Mouse (Mus musculus): ENCODE measurements around the gene Myadm. TPM values are rescaled to one million over a fixed set of nuclear protein-coding genes. Genes with fewer than 3 reads are reported as not detected.

Myadm gene
- total and polyA plus RNA-seq, 3 experiments: 0.62 to 7.4 TPM; not detected in 1

GRCm38 (mm10) chr7:3317704-3318103, 28.8 kb downstream of the Myadm start (continued):
- TF ChIP-seq CHD1 (IDR thresholded peaks at IDR 0.05; ENCODE audit: low read depth, low read length): no peak

GRCm38 (mm10) chr7:3320856-3321255, 32.0 kb downstream of the Myadm start:
- no peak for DNase-seq (ENCODE audit: low read depth, low spot score)
- Histone ChIP-seq H3K9me3 (replicated peaks; ENCODE audit: insufficient read depth, low read length) (no peaks in the 10 kb centered on the region), H3K4me1 (ENCODE audit: control insufficient read depth in 1 of 2, insufficient read depth in 2 of 2, low read length in 2 of 2) (no peaks in the 10 kb centered on the region), H3K9ac (ENCODE audit: control insufficient read depth, low read depth, low read length, poor library complexity, severe bottlenecking) (no peak overlapping the region), H3K4me3 (ENCODE audit: control insufficient read depth in 1 of 2, insufficient read depth in 1 of 2, low read depth in 2 of 2, low read length in 2 of 2) (no peak overlapping the region), H3K27me3 (ENCODE audit: control insufficient read depth in 1 of 2, insufficient read depth in 2 of 2, low read length in 2 of 2) (no peaks in the 10 kb centered on the region; a peak in 1 of 4 replicates), H3K36me3 (ENCODE audit: control insufficient read depth in 1 of 2, insufficient read depth in 2 of 2, low read length in 2 of 2) (no peaks in the 10 kb centered on the region), H3K27ac (ENCODE audit: control insufficient read depth, low read depth, low read length) (no peak overlapping the region), H3K79me2 (ENCODE audit: control insufficient read depth, insufficient read depth, low read length, poor library complexity) (no peaks in the 10 kb centered on the region)
- TF ChIP-seq HCFC1 (IDR thresholded peaks at IDR 0.05; ENCODE audit: low read depth, low read length): no peak
- TF ChIP-seq TCF12 (IDR thresholded peaks at IDR 0.05; ENCODE audit: low read depth, low read length): no peak
- no peak for TF ChIP-seq MAZ (IDR thresholded peaks at IDR 0.05; ENCODE audit: low read depth, low read length)
- TF ChIP-seq ZNF384 (IDR thresholded peaks at IDR 0.05; ENCODE audit: low read depth, low read length): no peak
- no peak for TF ChIP-seq ZMIZ1 (IDR thresholded peaks at IDR 0.05; ENCODE audit: low read depth, low read length)
- TF ChIP-seq ZKSCAN1 (IDR thresholded peaks at IDR 0.05; ENCODE audit: low read depth, low read length): no peak
- no peak for TF ChIP-seq BHLHE40 (IDR thresholded peaks at IDR 0.05; ENCODE audit: borderline replicate concordance, low read depth, low read length)
- no peak for TF ChIP-seq MAX (IDR thresholded peaks at IDR 0.05; ENCODE audit: low read length)
- no peak for TF ChIP-seq E2F4 (IDR thresholded peaks at IDR 0.05; ENCODE audit: borderline replicate concordance, low read depth, low read length)
- TF ChIP-seq UBTF (IDR thresholded peaks at IDR 0.05; ENCODE audit: borderline replicate concordance, insufficient read depth, low read depth, low read length): no peak
- TF ChIP-seq KAT2A (conservative IDR thresholded peaks at IDR 0.05; ENCODE audit: low read depth, low read length): no peak
- no peak for TF ChIP-seq JUND (IDR thresholded peaks at IDR 0.05; ENCODE audit: low read depth, low read length)
- no peak for TF ChIP-seq SMC3 (IDR thresholded peaks at IDR 0.05; ENCODE audit: low read depth, low read length)
- TF ChIP-seq ELF1 (IDR thresholded peaks at IDR 0.05; ENCODE audit: low read depth, low read length): no peak
- TF ChIP-seq EP300 (IDR thresholded peaks at IDR 0.05; ENCODE audit: low read depth in 1 of 2, low read length in 2 of 2): no peak
- no peak for TF ChIP-seq MAFK (IDR thresholded peaks at IDR 0.05; ENCODE audit: borderline replicate concordance, low read depth, low read length)

- Histone ChIP-seq H3K9me3 (replicated peaks; ENCODE audit: insufficient read depth, low read length) (no peaks in the 10 kb centered on the region), H3K4me3 (ENCODE audit: control insufficient read depth in 1 of 2, insufficient read depth in 1 of 2, low read depth in 2 of 2, low read length in 2 of 2) (no peak overlapping the region), H3K36me3 (ENCODE audit: control insufficient read depth in 1 of 2, insufficient read depth in 2 of 2, low read length in 2 of 2) (no peaks in the 10 kb centered on the region), H3K27me3 (ENCODE audit: control insufficient read depth in 1 of 2, insufficient read depth in 2 of 2, low read length in 2 of 2) (no peaks in the 10 kb centered on the region; a peak in 1 of 4 replicates), H3K79me2 (ENCODE audit: control insufficient read depth, insufficient read depth, low read length, poor library complexity) (no peaks in the 10 kb centered on the region), H3K27ac (ENCODE audit: control insufficient read depth, low read depth, low read length) (no peak overlapping the region), H3K4me1 (ENCODE audit: control insufficient read depth in 1 of 2, insufficient read depth in 2 of 2, low read length in 2 of 2) (no peaks in the 10 kb centered on the region), H3K9ac (ENCODE audit: control insufficient read depth, low read depth, low read length, poor library complexity, severe bottlenecking) (no peak overlapping the region)
- DNase-seq (ENCODE audit: low read depth, low spot score): no peak
- TF ChIP-seq BHLHE40 (IDR thresholded peaks at IDR 0.05; ENCODE audit: borderline replicate concordance, low read depth, low read length) (no peak), CHD2 (IDR thresholded peaks at IDR 0.05; ENCODE audit: low read length) (no peak), EP300 (IDR thresholded peaks at IDR 0.05; ENCODE audit: low read depth in 1 of 2, low read length in 2 of 2) (no peak), NELFE (IDR thresholded peaks at IDR 0.05; ENCODE audit: low read depth, low read length) (no peak), UBTF (IDR thresholded peaks at IDR 0.05; ENCODE audit: borderline replicate concordance, insufficient read depth, low read depth, low read length) (no peak), USF2 (IDR thresholded peaks at IDR 0.05; ENCODE audit: borderline replicate concordance in 1 of 2, insufficient read depth in 1 of 2, low read depth in 1 of 2, low read length in 2 of 2) (no peak), MXI1 (IDR thresholded peaks at IDR 0.05; ENCODE audit: low read depth, low read length) (no peak), TAL1 (IDR thresholded peaks at IDR 0.05; ENCODE audit: low read length) (no peak), MAX (IDR thresholded peaks at IDR 0.05; ENCODE audit: low read length) (no peak), GATA1 (IDR thresholded peaks at IDR 0.05; ENCODE audit: low read depth, low read length) (no peak), NRF1 (IDR thresholded peaks at IDR 0.05; ENCODE audit: insufficient read depth, low read depth, low read length, poor library complexity, severe bottlenecking) (no peak), MAZ (IDR thresholded peaks at IDR 0.05; ENCODE audit: low read depth, low read length) (no peak), MEF2A (IDR thresholded peaks at IDR 0.05; ENCODE audit: extremely low read depth, insufficient replicate concordance, low read depth, low read length, poor library complexity, severe bottlenecking) (no peak), ZNF384 (IDR thresholded peaks at IDR 0.05; ENCODE audit: low read depth, low read length) (no peak), MYC (IDR thresholded peaks at IDR 0.05; ENCODE audit: low read depth, low read length) (no peak), ETS1 (IDR thresholded peaks at IDR 0.05; ENCODE audit: low read depth, low read length) (no peak), JUND (IDR thresholded peaks at IDR 0.05; ENCODE audit: low read depth, low read length) (no peak), HCFC1 (IDR thresholded peaks at IDR 0.05; ENCODE audit: low read depth, low read length) (no peak)
Measured at GRCm38 (mm10) chr7:3323826-3324225, 34.9 kb downstream of the Myadm start.
